Mouse (Mus musculus) myocyte (in vitro differentiated cells): ENCODE results near the gene Twf2.

Experiments used
- E2F4 ChIP-seq: IDR thresholded peaks from one replicate; pipeline ENCODE4 v1.6.1; 2011; ENCODE audit warnings: mild to moderate bottlenecking, control low read depth, moderate library complexity; ENCODE audit not compliant: insufficient read depth
- MAX ChIP-seq: IDR thresholded peaks from one replicate; pipeline ENCODE4 v1.6.1; 2011; ENCODE audit warnings: low read depth, mild to moderate bottlenecking, control low read depth
- MYOD1 ChIP-seq, 3 experiments: IDR thresholded peaks; one replicate each; pipeline ENCODE4 v1.6.1; 2011; ENCODE audit warnings: control low read depth in 2 of 3, low read depth in 2 of 3, mild to moderate bottlenecking in 2 of 3, moderate library complexity in 1 of 3; ENCODE audit not compliant: insufficient read length in 2 of 3, control insufficient read depth in 1 of 3
- MYOG ChIP-seq, 3 experiments: IDR thresholded peaks; one replicate each; pipeline ENCODE4 v1.6.1; 2011; ENCODE audit warnings: control low read depth in 2 of 3, low read depth in 2 of 3, mild to moderate bottlenecking in 2 of 3; ENCODE audit not compliant: insufficient read length in 2 of 3, control insufficient read depth in 1 of 3, insufficient read depth in 1 of 3
- POLR2A ChIP-seq: IDR thresholded peaks from one replicate; pipeline ENCODE4 v1.6.1; 2011; ENCODE audit warnings: low read depth, mild to moderate bottlenecking, control low read depth, moderate library complexity; ENCODE audit not compliant: insufficient read length
- POLR2AphosphoS2 ChIP-seq: IDR thresholded peaks from one replicate; pipeline ENCODE4 v1.6.1; 2011; ENCODE audit warnings: low read depth, control low read depth; ENCODE audit not compliant: insufficient read length
- REST ChIP-seq: IDR thresholded peaks from one replicate; pipeline ENCODE4 v1.6.1; 2011; ENCODE audit warnings: mild to moderate bottlenecking, control low read depth, moderate library complexity; ENCODE audit not compliant: insufficient read depth, insufficient read length
- TCF12 ChIP-seq: IDR thresholded peaks from one replicate; pipeline ENCODE4 v1.6.1; 2011; ENCODE audit warnings: mild to moderate bottlenecking, control low read depth; ENCODE audit not compliant: poor library complexity, insufficient read depth, severe bottlenecking
- TCF3 ChIP-seq: IDR thresholded peaks from one replicate; pipeline ENCODE4 v1.6.1; 2011; ENCODE audit warnings: low read depth, control low read depth; ENCODE audit not compliant: insufficient read length
- USF1 ChIP-seq: IDR thresholded peaks from one replicate; pipeline ENCODE4 v1.6.1; 2011; ENCODE audit warnings: low read depth, mild to moderate bottlenecking, control low read depth, moderate library complexity

- TF ChIP-seq POLR2A (no peak), MYOD1 (IDR thresholded peaks at IDR 0.05; ENCODE audit: control insufficient read depth in 1 of 3, insufficient read length in 2 of 3, low read depth in 2 of 3) (no peak), USF1 (no peak), MAX (no peak), TCF3 (no peak), POLR2AphosphoS2 (no peak), MYOG (IDR thresholded peaks at IDR 0.05; ENCODE audit: control insufficient read depth in 1 of 3, insufficient read depth in 1 of 3, insufficient read length in 2 of 3, low read depth in 2 of 3) (no peak), E2F4 (no peak), REST (no peak), TCF12 (no peak)
Observed at GRCm38 (mm10) chr9:106172527-106172926, 30.4 kb upstream of the Twf2 start.
